Mouse (Mus musculus): ENCODE measurements around the gene Scube1.

The Scube1 gene

DNA sequence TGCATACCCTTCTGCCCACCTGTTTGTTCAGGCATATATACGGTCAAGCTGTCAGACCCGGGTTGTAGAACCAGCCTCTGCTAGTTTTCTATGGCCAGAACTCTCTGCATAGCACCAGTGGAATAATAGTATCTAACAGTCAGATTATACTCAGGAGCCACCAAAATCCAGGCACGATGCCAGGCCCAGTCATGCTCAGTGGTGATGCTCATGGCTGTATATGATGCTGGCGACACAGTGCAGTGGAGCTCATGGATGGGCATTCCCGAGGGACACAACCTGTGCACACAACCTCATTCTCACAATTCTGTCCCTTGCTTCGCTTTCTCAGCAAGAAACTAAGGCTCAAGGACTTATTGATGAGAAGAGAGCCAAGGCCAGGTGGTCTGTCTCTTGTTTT is 58.8 kb downstream of the Scube1 start:
- DNase-seq (ENCODE audit: low read depth), result no peak

DNA sequence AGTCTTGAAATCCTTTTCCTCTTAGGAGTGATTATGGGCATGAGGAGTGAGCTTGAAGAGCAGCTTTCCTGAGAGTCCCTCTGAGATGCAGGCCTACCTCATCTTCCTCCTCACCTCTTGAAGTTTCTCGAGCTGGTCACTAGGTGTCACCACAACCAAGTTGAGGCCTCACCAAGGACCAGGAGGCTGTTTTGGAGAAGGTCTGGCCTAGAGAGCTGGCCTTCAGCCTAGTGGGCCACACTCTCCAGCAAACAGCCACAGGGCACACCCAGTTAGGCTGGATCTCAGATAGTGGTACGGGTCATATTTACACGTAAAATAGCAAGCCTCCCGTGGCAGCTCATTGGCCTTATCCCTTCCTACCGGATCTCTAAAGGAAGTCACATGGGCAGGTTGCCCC is 60.1 kb downstream of the Scube1 start:
- no peak for DNase-seq (ENCODE audit: low read depth)

DNA sequence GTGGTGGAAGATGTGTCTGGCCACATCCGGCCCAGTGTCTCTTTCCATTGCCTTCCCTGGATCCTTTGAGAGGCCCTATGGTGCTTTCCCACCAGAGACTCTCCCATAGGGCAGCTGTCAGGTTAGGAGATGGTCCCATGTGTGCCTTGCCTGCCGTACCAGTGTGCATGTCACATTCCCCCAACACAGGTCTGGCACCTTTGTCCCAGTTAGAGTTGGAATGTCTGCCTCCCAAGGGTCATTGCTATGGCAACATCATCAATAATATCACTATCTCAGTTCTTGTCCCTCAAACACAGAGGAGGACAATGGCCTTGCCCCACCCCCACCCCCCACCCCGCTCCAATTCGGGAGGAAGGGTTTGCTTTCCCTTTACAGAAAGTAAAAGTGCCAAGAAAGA is 61.8 kb downstream of the Scube1 start:
- no peak for DNase-seq (ENCODE audit: low read depth)

GRCm38 (mm10) chr15:83662106-83662505 is 62.7 kb downstream of the Scube1 start:
- no peak for DNase-seq (ENCODE audit: low read depth)

GRCm38 (mm10) chr15:83642518-83642917 is 82.3 kb downstream of the Scube1 start:
- DNase-seq (ENCODE audit: low read depth), result no peak

DNA sequence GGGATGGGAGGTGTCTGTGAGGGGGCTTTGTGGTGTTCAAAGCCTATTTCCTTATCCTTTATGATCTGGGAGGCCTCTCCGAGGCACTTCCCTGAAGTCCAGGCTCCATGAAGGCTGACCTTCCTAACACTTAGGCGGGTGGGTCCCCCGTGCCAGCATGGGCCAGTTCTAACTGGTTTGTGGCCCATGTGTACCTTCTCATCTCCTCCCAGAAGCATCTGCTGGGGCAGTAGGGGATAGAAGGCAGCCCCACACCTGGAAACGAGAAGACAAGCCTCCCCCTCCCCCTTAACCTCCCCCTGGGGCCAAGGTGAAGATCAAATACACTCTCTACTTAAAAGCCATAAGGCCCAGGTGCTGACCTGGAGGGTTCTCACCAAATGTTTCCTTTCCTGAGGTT is 84.6 kb downstream of the Scube1 start:
- DNase-seq (ENCODE audit: low read depth), result no peak

DNA sequence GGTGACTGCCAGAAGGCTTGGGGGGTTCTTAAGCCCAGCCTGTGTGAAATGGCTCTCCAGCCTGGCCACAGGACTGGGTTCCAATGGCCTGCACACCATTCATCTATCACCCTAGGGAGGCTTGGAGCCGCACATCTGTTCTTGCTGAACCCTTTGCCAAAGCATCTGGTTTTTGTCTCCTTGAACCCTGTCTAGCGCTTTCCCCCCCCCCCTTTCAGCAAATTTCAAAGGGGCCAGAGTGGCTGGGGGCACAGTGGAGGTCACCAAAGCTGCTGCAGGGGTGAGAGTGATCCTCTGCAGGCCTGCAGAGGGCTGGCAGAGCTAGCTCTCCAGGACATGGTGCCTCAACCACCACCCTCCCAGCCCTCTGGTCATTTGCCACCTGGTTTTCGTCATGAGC is 85.7 kb downstream of the Scube1 start:
- no peak for DNase-seq (ENCODE audit: low read depth)

GRCm38 (mm10) chr15:83638196-83638899 is 86.5 kb downstream of the Scube1 start:
- no peak for DNase-seq (ENCODE audit: low read depth)

- no peak for DNase-seq (ENCODE audit: low read depth)
Observed at GRCm38 (mm10) chr15:83636759-83637158, 88.1 kb downstream of the Scube1 start.

GRCm38 (mm10) chr15:83635251-83635650 is 89.6 kb downstream of the Scube1 start:
- DNase-seq (ENCODE audit: low read depth), result no peak

- DNase-seq (ENCODE audit: low read depth), result no peak
Observed at GRCm38 (mm10) chr15:83634076-83634475, 90.7 kb downstream of the Scube1 start.

GRCm38 (mm10) chr15:83631071-83631470 is 93.8 kb downstream of the Scube1 start:
- DNase-seq (ENCODE audit: low read depth), result no peak

GRCm38 (mm10) chr15:83629716-83630115 is 95.1 kb downstream of the Scube1 start:
- no peak for DNase-seq (ENCODE audit: low read depth)

- DNase-seq (ENCODE audit: low read depth), result no peak
Observed at GRCm38 (mm10) chr15:83626142-83626645, 98.6 kb downstream of the Scube1 start.

- no peak for DNase-seq (ENCODE audit: low read depth)
Observed at GRCm38 (mm10) chr15:83615245-83615644, 109.6 kb downstream of the Scube1 start.

- DNase-seq (ENCODE audit: low read depth), result peak; percentile 89
Observed at GRCm38 (mm10) chr15:83607115-83607802, 117.6 kb downstream of the Scube1 start.

DNA sequence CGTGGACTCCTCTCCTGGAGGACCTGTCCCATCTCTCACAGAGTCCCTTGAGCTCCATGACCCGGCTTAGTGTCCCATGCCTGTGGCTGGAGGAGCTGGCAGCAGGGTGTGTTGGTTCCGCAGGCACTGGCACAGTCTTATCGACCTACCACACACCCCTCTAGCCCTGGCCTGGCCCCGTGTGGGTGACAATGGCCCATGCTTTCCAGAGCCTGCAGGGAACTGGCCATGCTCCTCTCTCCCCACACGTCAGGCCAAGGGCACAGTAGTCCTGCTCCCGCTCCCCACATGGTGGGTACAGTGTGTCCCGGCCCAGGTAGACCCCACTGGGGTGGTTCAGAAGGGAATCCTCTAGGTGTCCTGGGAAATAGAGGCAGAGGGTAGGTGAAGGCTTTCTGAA is 118.1 kb downstream of the Scube1 start:
- DNase-seq (ENCODE audit: low read depth), result no peak

- no peak for DNase-seq (ENCODE audit: low read depth)
Observed at GRCm38 (mm10) chr15:83606216-83606615, 118.6 kb downstream of the Scube1 start.

GRCm38 (mm10) chr15:83603426-83603825 is 121.4 kb downstream of the Scube1 start:
- DNase-seq (ENCODE audit: low read depth), result peak; percentile 32

- DNase-seq (ENCODE audit: low read depth), result no peak
Observed at GRCm38 (mm10) chr15:83603046-83603396, 121.8 kb downstream of the Scube1 start.

DNA sequence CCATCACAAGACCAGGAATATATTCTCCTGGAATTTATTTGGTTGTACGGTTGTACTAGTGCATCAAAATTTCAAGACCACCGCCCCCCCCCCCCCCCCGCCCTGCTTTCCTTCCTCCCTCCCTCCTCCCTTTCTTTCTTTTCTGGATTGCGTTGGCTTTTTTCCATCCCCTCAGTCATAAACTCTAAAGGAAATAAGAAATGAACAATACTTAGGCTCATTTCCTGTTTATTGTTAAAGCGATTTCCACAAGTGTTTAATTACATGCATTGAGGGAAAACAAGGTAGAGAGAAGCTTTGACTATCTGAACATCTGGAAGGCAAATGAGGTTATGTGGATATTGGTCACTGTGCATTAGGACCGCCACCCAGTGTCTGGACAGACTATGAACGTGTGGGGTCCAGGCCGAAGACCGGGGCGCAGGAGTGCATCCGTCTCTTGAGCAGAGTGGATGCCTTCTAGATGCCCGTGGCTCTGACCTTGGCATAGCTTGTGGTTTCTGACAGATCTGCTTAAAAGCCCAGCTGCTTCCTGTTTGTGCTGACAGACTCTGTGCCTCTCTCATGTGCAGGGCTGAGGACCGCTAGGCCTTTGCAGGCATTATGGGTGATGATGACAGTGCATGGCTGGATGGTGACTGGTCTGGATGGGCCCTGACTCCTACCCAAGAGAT is 122.3 kb downstream of the Scube1 start:
- peak; percentile 89 for DNase-seq (ENCODE audit: low read depth)

- peak; percentile 48 for DNase-seq (ENCODE audit: low read depth)
Observed at GRCm38 (mm10) chr15:83601185-83601584, 123.6 kb downstream of the Scube1 start.

GRCm38 (mm10) chr15:83596833-83597232 is 128.0 kb downstream of the Scube1 start:
- DNase-seq (ENCODE audit: low read depth), result no peak

Data from naive thymus-derived CD4-positive, alpha-beta T cell, adult 2 months (primary cell).